Mouse (Mus musculus) bone marrow, adult 2 months (tissue): ENCODE results near the gene Tspan15.

Source experiments
- CTCF ChIP-seq: fragments of 200-500 bp; IDR thresholded peaks from 2 replicates; pipeline ENCODE4 v1.5.1; 2011; ENCODE audit warnings: low read length, control low read depth; ENCODE audit not compliant: control insufficient read depth, insufficient read depth
- POLR2A ChIP-seq: fragments of 200-500 bp; IDR thresholded peaks from 2 replicates; pipeline ENCODE4 v1.6.1; 2011; ENCODE audit warnings: low read depth, mild to moderate bottlenecking, control low read depth, low read length, borderline replicate concordance; ENCODE audit not compliant: control insufficient read depth

- TF ChIP-seq POLR2A = no peak
- TF ChIP-seq CTCF = no peak
These were observed 49.4 kb downstream of the Tspan15 start for GRCm38 (mm10) chr10:62181701-62182100.
